Mouse (Mus musculus) limb, embryonic 14.5 days (tissue): ENCODE measurements around the gene Clcnkb. TPM values are rescaled to one million over a fixed set of nuclear protein-coding genes. Genes with fewer than 3 reads are reported as not detected.

Source experiments
- ATAC-seq: fragments of 200-750 bp; cut with Nextera tagmentation; 2 replicates; pipeline ENCODE4 v1.8.0; 2017; ENCODE audit warnings: low read depth, moderate number of reproducible peaks, moderate TSS enrichment; ENCODE audit not compliant: low FRiP score
- DNase-seq: peaks from one replicate; pipeline ENCODE4 v3.0.0-alpha.2; 2015; ENCODE audit warnings: low spot score
- H3K27ac ChIP-seq: fragments of 300-500 bp; sonication (generic); replicated peaks from 2 replicates; pipeline ENCODE4 v1.5.1; 2014; ENCODE audit warnings: low read depth, mild to moderate bottlenecking, low read length, moderate library complexity, mixed read lengths
- H3K27me3 ChIP-seq: fragments of 300-500 bp; sonication (generic); 2 replicates; pipeline ENCODE4 v1.6.1; 2014; ENCODE audit warnings: low read length, mixed read lengths; ENCODE audit not compliant: control insufficient read depth, insufficient read depth
- H3K36me3 ChIP-seq: fragments of 300-500 bp; sonication (generic); 2 replicates; pipeline ENCODE4 v1.6.1; 2014; ENCODE audit warnings: mild to moderate bottlenecking, low read length, moderate library complexity, mixed read lengths; ENCODE audit not compliant: control insufficient read depth, insufficient read depth
- H3K4me1 ChIP-seq: fragments of 300-500 bp; sonication (generic); 2 replicates; pipeline ENCODE4 v1.6.1; 2014; ENCODE audit warnings: antibody characterized with exemption, low read length, mixed read lengths; ENCODE audit not compliant: control insufficient read depth, insufficient read depth
- H3K4me2 ChIP-seq: fragments of 300-500 bp; sonication (generic); replicated peaks from 2 replicates; pipeline ENCODE4 v1.6.1; 2014; ENCODE audit warnings: low read depth, mild to moderate bottlenecking, low read length, moderate library complexity; ENCODE audit not compliant: severe bottlenecking
- H3K4me3 ChIP-seq: fragments of 300-500 bp; sonication (generic); replicated peaks from 2 replicates; pipeline ENCODE4 v1.5.1; 2014; ENCODE audit warnings: low read length
- H3K9ac ChIP-seq: fragments of 300-500 bp; sonication (generic); 2 replicates; pipeline ENCODE4 v1.6.1; 2014; ENCODE audit warnings: mild to moderate bottlenecking, low read depth, low read length, moderate library complexity; ENCODE audit not compliant: severe bottlenecking
- H3K9me3 ChIP-seq: fragments of 300-500 bp; sonication (generic); 2 replicates; pipeline ENCODE4 v1.6.1; 2016; ENCODE audit warnings: low read length; ENCODE audit not compliant: control insufficient read depth
- POLR2A ChIP-seq: fragments of 200-500 bp; IDR thresholded peaks from 2 replicates; pipeline ENCODE4 v1.8.0; 2012; ENCODE audit warnings: inconsistent platforms, mild to moderate bottlenecking, moderate library complexity, borderline replicate concordance; ENCODE audit not compliant: insufficient read depth, insufficient read length; ENCODE audit errors: extremely low read depth
- WGBS: fragments of 180-500 bp; shearing (Covaris S2); extraction: QIAGEN DNeasy Blood & Tissue Kit; methylation state at CpG from one replicate; pipeline ENCODE4 v1.1.7; 2014; 5-methylcytosine and 5-hydroxymethylcytosine counted together
- polyA plus RNA-seq, 2 experiments: library from polyadenylated mRNA; depleted of rRNA in 1 of 2; stranded (reverse) in 1 of 2; unstranded in 1 of 2; fragments of >200 nt; fragmentation: Nextera tagmentation in 1 of 2; extraction: Ambion mirVana in 1 of 2; gene quantifications; 2 replicates each; pipeline versions ENCODE4 v1.2.1 to v1.2.3; 2012 to 2014

The Clcnkb gene
- polyA plus RNA-seq, 2 experiments = 0.21 TPM; not detected in 1

- ATAC-seq = peak; percentile 32; the same call in 1 of the 2 replicates
- WGBS = under 1% methylated on average over 21 of the region's 25 CpGs
- peaks cover 28% of the 10 kb centered on the region for H3K27me3 ChIP-seq
These were observed 33.4 kb downstream of the Clcnkb start for GRCm38 (mm10) chr4:141382406-141382805.

DNA sequence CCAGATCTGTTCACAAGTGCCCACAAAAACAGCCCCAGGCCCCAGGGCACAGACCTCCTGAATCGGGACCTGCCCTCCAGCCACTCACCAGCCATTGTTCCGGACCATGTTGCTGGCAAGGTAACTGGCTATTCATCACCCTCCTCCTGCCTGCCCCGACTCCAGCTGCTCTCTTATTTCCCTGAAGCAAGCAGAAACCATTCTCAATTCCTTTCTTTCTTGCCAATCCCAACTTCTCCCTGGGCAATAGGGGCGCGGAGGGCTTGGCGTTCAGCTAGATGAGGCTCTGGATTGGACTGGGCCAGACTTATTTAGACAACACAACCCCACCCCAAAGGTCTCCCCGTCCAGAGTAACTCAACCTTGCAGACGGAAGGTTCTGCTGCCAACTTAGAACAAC, 36.1 kb downstream of the Clcnkb start:
- DNase-seq = no peak
- Histone ChIP-seq H3K36me3 (no peaks in the 10 kb centered on the region), H3K9me3 (no peaks in the 10 kb centered on the region), H3K4me3 (no peak overlapping the region), H3K4me1 (peaks cover 3% of the 10 kb centered on the region; the same call in 1 of the 2 replicates), H3K27me3 (peaks cover 26% of the 10 kb centered on the region), H3K4me2 (no peak overlapping the region), H3K27ac (no peak overlapping the region), H3K9ac (no peak overlapping the region)
- no peak for TF ChIP-seq POLR2A
- ATAC-seq = no peak
- 66% methylated on average over 8 of the region's 8 CpGs for WGBS

More at GRCm38 (mm10) chr4:141382406-141382805, 33.4 kb downstream of the Clcnkb start:
- Histone ChIP-seq H3K27ac (no peak overlapping the region), H3K4me3 (peak overlapping the region; percentile 32), H3K9me3 (no peaks in the 10 kb centered on the region), H3K9ac (peak overlapping the region; percentile 44), H3K36me3 (no peaks in the 10 kb centered on the region), H3K4me1 (peaks cover 3% of the 10 kb centered on the region; the same call in 1 of the 2 replicates), H3K4me2 (peak overlapping the region; percentile 52)
- no peak for TF ChIP-seq POLR2A
- peak; percentile 42 for DNase-seq

GRCm38 (mm10) chr4:141372426-141372825, 43.4 kb downstream of the Clcnkb start:
- TF ChIP-seq POLR2A = no peak
- WGBS = 92% methylated on average over 5 of the region's 5 CpGs

DNA sequence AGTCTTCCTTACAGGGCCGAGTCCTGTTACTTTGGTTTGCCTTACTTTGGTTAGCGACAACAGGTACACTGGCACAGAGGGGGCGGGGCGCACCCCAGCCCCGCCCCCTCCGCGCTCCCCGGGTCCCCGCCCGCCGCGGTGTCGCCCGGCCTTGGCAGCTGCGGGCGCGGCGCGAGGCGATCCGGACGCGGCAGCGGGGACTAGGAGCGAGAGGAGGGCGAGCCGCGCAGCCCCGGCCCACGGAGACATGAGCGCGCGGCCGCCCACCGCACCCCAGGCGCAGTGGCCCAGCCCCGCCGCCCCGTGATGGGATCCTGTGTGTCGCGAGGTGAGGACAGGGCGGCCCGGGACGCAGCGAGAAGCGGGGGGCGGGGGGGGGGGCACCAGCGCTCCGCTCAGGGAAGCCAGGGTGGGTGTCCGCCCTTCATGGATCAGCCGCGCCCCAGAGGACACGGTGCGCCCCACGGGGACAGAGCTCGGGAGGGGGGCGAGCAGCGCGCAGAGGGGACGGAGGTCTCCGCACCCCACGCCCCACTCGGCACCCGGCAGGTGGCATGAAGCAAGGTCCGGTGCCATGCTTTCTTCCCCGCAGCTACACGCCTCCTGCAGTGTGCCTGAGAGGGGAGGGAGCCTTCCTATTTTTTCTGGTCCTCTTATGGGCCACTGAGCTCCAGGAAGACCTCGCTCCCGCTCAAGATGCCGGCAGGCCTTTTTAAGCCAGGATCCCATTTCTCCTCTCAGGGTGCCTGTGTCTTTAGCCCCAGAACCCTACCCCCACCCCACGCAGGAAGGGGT, 47.6 kb downstream of the Clcnkb start, which contains the start of gene Fam131c:
Gene Fam131c (plus strand): TSS at position 224 of the 795 bp plus-strand sequence.
- TF ChIP-seq POLR2A = no peak
- H3K4me2 ChIP-seq = peak within 1 kb of the TSS; percentile 97
- peak within 1 kb of the TSS; percentile 69 for H3K9ac ChIP-seq
- ATAC-seq (0 out of 2 replicates have a peak, but pooled peaks have one; percentile 8), DNase-seq (no peak)
- H3K4me3 ChIP-seq = peak within 1 kb of the TSS; percentile 53
- H3K27ac ChIP-seq = no peak within 1 kb of the TSS
- H3K27me3 ChIP-seq = peaks cover 39% of the 10 kb centered on the region; the same call in 1 of the 2 replicates
- no peaks in the 10 kb centered on the region for H3K36me3 ChIP-seq
- no peaks in the 10 kb centered on the region for H3K4me1 ChIP-seq
- H3K9me3 ChIP-seq = no peaks in the 10 kb centered on the region
- WGBS = 1% methylated on average over 29 of the region's 71 CpGs

More at GRCm38 (mm10) chr4:141372426-141372825, 43.4 kb downstream of the Clcnkb start:
- H3K4me2 ChIP-seq = no peak overlapping the region
- ATAC-seq = no peak
- DNase-seq = no peak
- no peaks in the 10 kb centered on the region for H3K4me1 ChIP-seq
- no peaks in the 10 kb centered on the region for H3K9me3 ChIP-seq
- H3K27me3 ChIP-seq = peaks cover 14% of the 10 kb centered on the region; the same call in 1 of the 2 replicates
- H3K9ac ChIP-seq = no peak overlapping the region
- no peaks in the 10 kb centered on the region for H3K36me3 ChIP-seq
- no peak overlapping the region for H3K4me3 ChIP-seq
- no peak overlapping the region for H3K27ac ChIP-seq

GRCm38 (mm10) chr4:141365876-141366275, 49.9 kb downstream of the Clcnkb start:
- Histone ChIP-seq H3K4me1 (no peaks in the 10 kb centered on the region), H3K27ac (no peak overlapping the region), H3K9ac (no peak overlapping the region), H3K36me3 (no peaks in the 10 kb centered on the region), H3K9me3 (no peaks in the 10 kb centered on the region), H3K27me3 (peaks cover 39% of the 10 kb centered on the region; the same call in 1 of the 2 replicates), H3K4me3 (no peak overlapping the region), H3K4me2 (no peak overlapping the region)
- DNase-seq = no peak
- ATAC-seq = no peak
- no peak for TF ChIP-seq POLR2A
- 52% methylated on average over 7 of the region's 7 CpGs for WGBS
